Mouse (Mus musculus): Measurements from ENCODE around the gene Abhd10. TPM values are rescaled to one million over a fixed set of nuclear protein-coding genes. Genes with fewer than 3 reads are reported as not detected.
A peak's percentile ranks its signal among the peaks of the same experiment; 100 is the strongest.

Abhd10 gene
- polyA plus RNA-seq, 1 experiment from 2014 or later: 17.3 TPM

DNA sequence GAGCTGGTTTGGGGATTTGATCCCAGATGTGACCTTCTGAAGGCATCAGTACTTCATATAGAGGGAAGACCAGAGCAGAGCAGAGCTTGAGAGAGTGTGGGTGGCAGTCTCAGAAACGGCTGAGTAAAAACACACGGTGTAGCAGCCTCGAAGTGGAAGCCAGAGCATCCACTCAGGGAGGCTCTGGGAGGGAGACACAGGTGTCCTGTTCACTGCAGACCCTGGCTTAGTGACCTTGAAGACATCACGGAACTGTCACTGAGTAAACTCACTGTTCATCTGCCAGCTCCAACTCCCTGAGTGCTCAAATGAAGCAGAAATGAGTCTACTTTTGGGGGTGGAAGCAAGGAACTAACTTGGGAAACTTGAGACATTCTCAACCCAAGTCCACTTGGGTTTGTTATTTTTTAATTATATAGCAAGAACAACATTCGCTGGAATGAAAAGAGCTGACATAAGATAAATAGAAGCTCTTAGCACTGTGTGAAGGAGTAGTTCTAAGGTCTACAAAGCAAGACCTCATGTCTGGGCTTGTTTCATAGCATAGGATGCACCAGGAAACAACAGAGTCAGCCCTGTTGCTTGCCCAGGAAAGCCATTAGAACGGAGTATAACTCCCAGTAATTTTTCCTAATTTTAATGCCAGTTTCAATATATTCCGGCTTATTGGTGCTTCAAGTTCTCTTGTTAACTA lies 23.2 kb upstream of the Abhd10 start:
- CTCF ChIA-PET: interaction anchor here (0.8 to 2.9 kb wide), 5 partner anchors 9 to 201 kb away, joined by 3 to 8 read pairs (median 5); no protein-coding TSS in a partner anchor
- no peak for ATAC-seq
- POLR2A ChIA-PET: no interaction called here

DNA sequence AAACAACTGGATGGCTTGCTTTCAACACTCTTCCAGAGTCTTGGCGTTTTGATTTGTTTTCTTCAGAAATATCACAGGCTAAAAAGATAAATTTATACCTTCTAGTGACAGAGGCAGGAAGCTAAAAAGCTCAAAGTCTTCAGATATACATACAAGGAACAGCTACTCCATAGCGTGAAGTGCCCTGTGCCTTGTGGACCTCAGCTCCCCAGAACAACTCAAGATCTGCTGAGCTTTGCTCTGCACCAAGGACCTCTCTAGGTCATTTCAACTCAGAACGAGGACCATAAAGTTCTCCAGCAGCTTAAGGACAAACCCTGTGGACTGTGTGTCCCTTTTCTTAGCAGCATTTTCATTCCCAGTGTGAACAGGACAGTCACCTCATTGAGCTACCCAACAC lies 22.3 kb upstream of the Abhd10 start:
- ChIA-PET CTCF (interaction anchor here (1.2 to 2.9 kb wide), 7 partner anchors 8 to 202 kb away, joined by 3 to 12 read pairs (median 5); no protein-coding TSS in a partner anchor), POLR2A (no interaction called here)
- in situ Hi-C loops (cut with MboI; ENCODE audit: low pct_unique_long_range_greater_than_20kb): loop anchor here (10.0 kb wide), 1 partner anchor 200 kb away; no protein-coding TSS in a partner anchor

More for the DNA sequence above, 23.2 kb upstream of the Abhd10 start:
- in situ Hi-C loops (cut with MboI; ENCODE audit: low pct_unique_long_range_greater_than_20kb): loop anchor here (10.0 kb wide), 1 partner anchor 199 kb away; no protein-coding TSS in a partner anchor
- H3K27me3 ChIP-seq: no peaks in the 10 kb centered on the region
- TF ChIP-seq CTCF (IDR thresholded peaks at IDR 0.05): no peak
- DNase-seq (ENCODE audit: low read depth, low spot score): no peak

DNA sequence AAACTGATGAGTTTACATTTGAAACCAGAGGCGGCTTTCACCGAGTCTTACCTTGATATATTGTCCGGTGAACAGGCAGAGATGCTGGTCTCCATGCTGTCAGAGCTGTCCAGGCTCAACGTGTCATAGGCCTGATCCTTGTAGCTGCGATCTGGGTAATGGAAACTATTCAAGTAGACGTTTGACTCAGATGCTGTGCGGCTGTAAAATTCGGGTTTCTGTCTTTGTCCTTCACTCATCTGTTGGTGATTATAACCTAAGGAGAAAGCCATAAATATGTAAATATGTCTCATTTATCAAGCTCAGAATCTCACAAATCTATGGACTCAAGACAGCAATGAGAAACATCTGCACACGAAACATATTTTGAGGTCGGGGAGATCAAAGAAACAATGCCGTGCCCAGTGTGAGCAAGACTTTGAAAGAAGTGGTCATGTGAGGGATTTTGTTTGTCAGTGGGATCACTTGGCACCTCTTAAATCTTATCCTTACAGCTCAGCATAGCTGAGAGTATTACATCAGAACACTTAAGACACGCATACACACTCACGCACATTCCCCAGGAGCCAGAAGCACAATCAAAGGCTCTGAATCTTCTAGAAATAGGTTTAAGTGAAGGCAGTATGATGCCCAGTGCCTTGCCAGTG lies 20.2 kb upstream of the Abhd10 start:
- peak; percentile 4 for ATAC-seq
- POLR2A ChIA-PET: no interaction called here

More for the DNA sequence above, 22.3 kb upstream of the Abhd10 start:
- H3K27me3 ChIP-seq: no peaks in the 10 kb centered on the region
- no peak for DNase-seq (ENCODE audit: low read depth, low spot score)
- no peak for ATAC-seq
- TF ChIP-seq CTCF (IDR thresholded peaks at IDR 0.05): no peak

DNA sequence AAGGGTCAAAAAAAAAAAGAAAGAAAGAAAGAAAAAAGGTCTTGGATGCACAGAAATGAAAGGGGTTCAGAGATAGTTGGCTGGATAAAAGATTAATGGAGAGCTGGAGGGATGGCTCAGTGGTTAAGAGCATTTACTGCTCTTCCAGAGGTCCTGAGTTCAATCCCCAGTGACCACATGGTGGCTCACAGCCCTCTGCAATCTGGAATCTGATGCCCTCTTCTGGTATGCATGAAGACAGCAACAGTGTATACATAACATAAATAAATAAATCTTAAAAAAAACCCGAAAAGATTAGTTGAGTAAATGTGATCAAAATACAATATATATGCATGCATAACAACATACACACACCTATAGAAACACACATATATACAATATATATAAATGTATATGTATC lies 18.7 kb upstream of the Abhd10 start:
- TF ChIP-seq CTCF (IDR thresholded peaks at IDR 0.05): peak; percentile 50
- in situ Hi-C loops (cut with MboI; ENCODE audit: low pct_unique_long_range_greater_than_20kb): loop anchor here (10.0 kb wide), 1 partner anchor 203 kb away; no protein-coding TSS in a partner anchor
- H3K27me3 ChIP-seq: no peaks in the 10 kb centered on the region
- DNase-seq (ENCODE audit: low read depth, low spot score) (no peak), ATAC-seq (no peak)
- ChIA-PET POLR2A (no interaction called here), CTCF (no interaction called here)

More for the DNA sequence above, 20.2 kb upstream of the Abhd10 start:
- DNase-seq (ENCODE audit: low read depth, low spot score): no peak
- CTCF ChIA-PET: interaction anchor here (2.8 kb wide), 1 partner anchor 11 kb away, joined by 12 read pairs; no protein-coding TSS in a partner anchor
- TF ChIP-seq CTCF (IDR thresholded peaks at IDR 0.05): no peak
- in situ Hi-C loops (cut with MboI; ENCODE audit: low pct_unique_long_range_greater_than_20kb): loop anchor here (10.0 kb wide), 1 partner anchor 202 kb away; no protein-coding TSS in a partner anchor
- no peaks in the 10 kb centered on the region for H3K27me3 ChIP-seq

DNA sequence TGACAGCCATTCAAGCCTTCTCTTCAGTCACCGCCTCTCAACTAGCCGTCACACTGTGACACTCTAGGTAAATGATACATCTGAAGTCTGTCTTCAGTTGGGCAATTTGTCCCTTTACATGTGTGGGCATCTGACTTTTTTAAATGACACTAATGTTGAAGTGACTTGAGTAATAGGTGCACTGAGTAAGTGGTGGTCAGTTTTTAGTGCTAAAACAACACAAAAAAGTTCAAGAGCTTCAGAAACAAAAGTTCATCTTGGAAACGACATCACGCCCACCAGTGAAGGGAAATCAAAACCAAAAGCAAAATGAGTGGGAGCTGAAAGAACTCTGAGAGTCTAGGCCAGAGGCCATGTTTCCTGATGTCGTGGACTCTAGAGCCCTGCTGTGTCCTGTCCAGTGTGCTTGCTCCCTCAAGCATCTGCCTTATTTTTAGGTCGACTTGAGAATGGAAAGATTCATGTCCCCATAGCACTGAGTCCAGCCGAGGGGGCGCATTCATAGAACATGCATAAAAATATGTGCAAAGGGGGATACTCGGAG lies 16.0 kb upstream of the Abhd10 start:
- DNase-seq (ENCODE audit: low read depth, low spot score): no peak
- CTCF ChIA-PET: interaction anchor here (1.3 kb wide), 1 partner anchor 209 kb away, joined by 3 read pairs; no protein-coding TSS in a partner anchor
- POLR2A ChIA-PET: no interaction called here
- H3K27me3 ChIP-seq: no peaks in the 10 kb centered on the region
- TF ChIP-seq CTCF (IDR thresholded peaks at IDR 0.05): no peak
- no peak for ATAC-seq
- in situ Hi-C loops (cut with MboI; ENCODE audit: low pct_unique_long_range_greater_than_20kb): no loop called here

DNA sequence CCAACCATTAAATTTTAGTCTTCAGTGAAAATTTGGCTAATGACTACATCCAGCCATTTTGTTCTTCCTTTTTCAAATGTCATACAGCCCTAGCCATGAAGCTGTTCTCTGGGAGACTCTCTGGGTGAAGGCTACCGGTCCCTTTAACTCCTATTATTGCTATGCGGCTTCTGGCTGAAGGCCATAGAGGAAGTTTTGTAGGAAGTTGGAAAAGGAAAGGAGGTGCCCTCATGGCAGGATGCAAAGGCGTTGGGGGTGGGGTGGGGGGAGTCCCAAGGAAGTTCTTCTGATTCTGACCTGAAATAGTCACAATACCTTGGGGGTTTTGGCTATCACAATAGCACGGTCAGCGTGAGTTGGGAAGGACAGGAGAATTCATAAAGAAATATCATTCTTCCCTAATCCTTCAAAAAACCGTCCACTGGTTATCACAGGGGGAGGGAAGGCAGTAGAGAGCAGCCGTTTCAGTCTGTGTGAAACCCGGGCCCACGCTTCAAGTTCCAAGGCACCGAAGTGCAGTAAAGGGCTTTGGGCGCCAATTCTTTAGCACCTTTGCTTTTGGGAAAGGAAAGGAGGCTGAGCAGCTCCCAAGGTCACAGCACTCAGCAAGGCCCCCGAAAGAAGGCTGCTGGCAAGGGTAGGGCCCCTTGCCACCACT lies 14.8 kb upstream of the Abhd10 start:
- DNase-seq (ENCODE audit: low read depth, low spot score): no peak
- no peak for ATAC-seq
- in situ Hi-C loops (cut with MboI; ENCODE audit: low pct_unique_long_range_greater_than_20kb): no loop called here
- ChIA-PET POLR2A (interaction anchor here (0.6 kb wide), 2 partner anchors 49 to 199 kb away, joined by 3 read pairs; no protein-coding TSS in a partner anchor), CTCF (interaction anchor here (0.7 to 1.4 kb wide), 6 partner anchors 8 to 211 kb away, joined by 3 to 7 read pairs (median 3); no protein-coding TSS in a partner anchor)
- H3K27me3 ChIP-seq: no peaks in the 10 kb centered on the region
- no peak for TF ChIP-seq CTCF (IDR thresholded peaks at IDR 0.05)

DNA sequence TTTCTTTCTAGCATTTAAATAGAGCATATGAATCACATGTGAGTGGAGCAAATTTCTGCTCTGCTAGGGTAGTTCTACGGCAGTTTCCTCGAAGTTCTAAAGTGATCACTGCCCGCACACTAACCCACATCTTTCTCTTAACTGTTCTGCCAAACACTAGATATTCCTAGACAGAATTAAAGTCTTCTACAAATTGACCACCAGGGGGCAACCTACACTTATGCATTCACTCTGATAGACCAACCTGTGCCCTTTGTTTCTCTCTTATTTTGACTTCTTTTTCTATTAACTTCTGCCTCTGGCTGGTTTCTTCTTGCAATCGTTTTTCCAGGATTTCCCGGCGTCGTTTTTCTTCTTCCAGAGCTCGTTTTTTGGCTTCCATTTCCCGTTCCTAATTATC lies 14.1 kb upstream of the Abhd10 start:
- peak; percentile 67 for ATAC-seq
- H3K27me3 ChIP-seq: no peaks in the 10 kb centered on the region
- ChIA-PET CTCF (interaction anchor here (0.7 to 1.4 kb wide), 7 partner anchors 9 to 212 kb away, joined by 3 to 7 read pairs (median 3); no protein-coding TSS in a partner anchor), POLR2A (interaction anchor here (0.6 kb wide), 1 partner anchor 50 kb away, joined by 3 read pairs; no protein-coding TSS in a partner anchor)
- no peak for DNase-seq (ENCODE audit: low read depth, low spot score)
- in situ Hi-C loops (cut with MboI; ENCODE audit: low pct_unique_long_range_greater_than_20kb): no loop called here
- TF ChIP-seq CTCF (IDR thresholded peaks at IDR 0.05): peak; percentile 69

DNA sequence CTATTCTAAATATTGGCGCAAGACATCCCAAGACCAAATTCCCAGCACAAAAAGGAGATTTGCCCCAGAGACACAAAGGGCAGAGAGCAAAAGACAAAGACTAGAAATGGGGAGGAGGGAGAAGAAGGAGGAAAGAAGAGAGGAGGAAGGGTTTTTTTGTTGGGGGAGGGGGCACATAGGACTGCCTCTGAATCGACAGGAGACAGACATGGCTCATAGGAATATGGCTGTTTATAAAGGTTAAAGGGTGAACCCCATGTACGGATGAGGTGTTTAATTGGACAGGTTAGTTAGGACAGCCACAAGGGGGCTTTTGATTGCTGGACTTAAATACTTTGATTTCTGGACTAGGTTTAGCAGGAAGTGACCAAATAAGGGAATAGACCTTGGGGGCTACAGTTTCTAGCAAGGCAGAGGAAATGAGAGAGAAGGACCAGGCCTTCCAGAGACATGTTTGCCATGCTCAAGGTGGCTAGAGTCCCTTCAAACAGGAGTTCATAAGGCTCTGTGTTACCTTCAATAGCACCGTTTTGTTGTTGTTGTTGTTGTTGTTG lies 913 bp upstream of the Abhd10 start:
- ATAC-seq (no peak), DNase-seq (ENCODE audit: low read depth, low spot score) (no peak)
- in situ Hi-C loops (cut with MboI; ENCODE audit: low pct_unique_long_range_greater_than_20kb): no loop called here
- CTCF ChIA-PET: interaction anchor here (1.1 kb wide), 1 partner anchor 224 kb away, joined by 3 read pairs; no protein-coding TSS in a partner anchor
- no peaks in the 10 kb centered on the region for H3K27me3 ChIP-seq
- peak; percentile 26 for TF ChIP-seq CTCF (IDR thresholded peaks at IDR 0.05)
- POLR2A ChIA-PET: interaction anchor here (1.0 kb wide), 1 partner anchor 100 kb away, joined by 3 read pairs; no protein-coding TSS in a partner anchor

DNA sequence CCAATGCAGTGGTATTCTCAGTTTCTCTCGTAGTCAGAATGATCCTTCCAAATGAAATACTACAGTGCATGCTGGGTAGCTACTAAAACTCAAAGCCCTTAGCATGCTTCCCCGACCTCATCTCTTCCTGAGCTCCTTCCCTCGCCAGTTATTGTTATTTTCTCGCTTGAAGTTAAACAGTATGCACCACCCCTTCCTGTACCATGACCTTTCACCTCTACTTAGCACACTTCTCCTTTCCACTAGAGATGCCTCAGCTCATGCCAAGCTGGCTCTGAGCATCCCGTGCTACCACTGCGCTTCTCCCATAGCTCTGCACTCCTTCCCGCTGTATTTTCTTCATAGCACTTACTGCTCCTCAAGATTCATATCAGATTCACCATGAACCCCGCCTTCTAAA lies 4.9 kb downstream of the Abhd10 start:
- CTCF ChIA-PET: interaction anchor here (0.9 to 1.1 kb wide), 2 partner anchors 9 to 37 kb away, joined by 3 read pairs; no protein-coding TSS in a partner anchor

More for the DNA sequence above, 4.9 kb downstream of the Abhd10 start:
- POLR2A ChIA-PET: interaction anchor here (0.6 kb wide), 2 partner anchors 12 to 74 kb away, joined by 3 read pairs; no protein-coding TSS in a partner anchor
- DNase-seq (ENCODE audit: low read depth, low spot score) (no peak), ATAC-seq (no peak)
- no peak for TF ChIP-seq CTCF (IDR thresholded peaks at IDR 0.05)
- H3K27me3 ChIP-seq: no peaks in the 10 kb centered on the region
- in situ Hi-C loops (cut with MboI; ENCODE audit: low pct_unique_long_range_greater_than_20kb): no loop called here

All from Patski (cell line).